ENCODE assay signal across 11 mouse cellular contexts in genomic region chr11:19205174-19205573, GRCm38 (mm10).
DNase-seq lines count a peak whose midpoint lies in the region; ATAC-seq and TF ChIP-seq lines count a peak whose summit lies in the region.
"Had no signal": no experiment of that assay in that cellular context is flagged by ENCODE, and none has a peak within 500 bp of the region (broad histone marks: within the 10 kb centered on the region; RNA-seq: fewer than 3 reads in every experiment).

No protein-coding gene starts in this region.

- H3K27me3 ChIP-seq in hindbrain, embryonic 10.5 days (ENCODE audit: insufficient read depth, poor library complexity, severe bottlenecking), result no peaks in the 10 kb centered on the region
- H3K27me3 ChIP-seq in hindbrain, embryonic 12.5 days, result no peaks in the 10 kb centered on the region
- no peaks in the 10 kb centered on the region for H3K27me3 ChIP-seq in neural tube, embryonic 13.5 days
- no peaks in the 10 kb centered on the region for H3K27me3 ChIP-seq in hindbrain, embryonic 14.5 days (ENCODE audit: control insufficient read depth, insufficient read depth, low read length)
- no peaks in the 10 kb centered on the region for H3K27me3 ChIP-seq in midbrain, postnatal 0 days (ENCODE audit: insufficient read depth, low read length)
- H3K27me3 ChIP-seq: liver, embryonic 13.5 days had no signal

- no peak for ATAC-seq in hindbrain, embryonic 12.5 days (ENCODE audit: low FRiP score)
- ATAC-seq in neural tube, embryonic 13.5 days (ENCODE audit: low read depth), result 0 out of 2 replicates have a peak, but pooled peaks have one; percentile 29
- ATAC-seq in hindbrain, embryonic 14.5 days (ENCODE audit: low FRiP score), result no peak
- peak; percentile 45; the same call in 1 of the 2 replicates for ATAC-seq in midbrain, postnatal 0 days (ENCODE audit: low FRiP score)
- ATAC-seq: intestine, postnatal 0 days had no signal

- no peak overlapping the region for H3K9ac ChIP-seq in hindbrain, embryonic 12.5 days
- H3K9ac ChIP-seq in neural tube, embryonic 13.5 days, result no peak overlapping the region
- H3K9ac ChIP-seq in hindbrain, embryonic 14.5 days, result no peak overlapping the region
- no peak overlapping the region for H3K9ac ChIP-seq in midbrain, postnatal 0 days (replicated peaks; ENCODE audit: low read length, poor library complexity, severe bottlenecking)
- H3K9ac ChIP-seq: forebrain, embryonic 13.5 days; liver, embryonic 13.5 days had no signal

- H3K4me3 ChIP-seq in hindbrain, embryonic 10.5 days, result no peak overlapping the region
- no peak overlapping the region for H3K4me3 ChIP-seq in hindbrain, embryonic 12.5 days
- H3K4me3 ChIP-seq in neural tube, embryonic 13.5 days, result no peak overlapping the region
- H3K4me3 ChIP-seq in hindbrain, embryonic 14.5 days (replicated peaks; ENCODE audit: low read length), result no peak overlapping the region
- no peak overlapping the region for H3K4me3 ChIP-seq in midbrain, postnatal 0 days (ENCODE audit: low read depth, low read length)
- H3K4me3 ChIP-seq: forebrain, embryonic 13.5 days; liver, embryonic 13.5 days had no signal

- no peak for TF ChIP-seq CTCF in midbrain, postnatal 0 days (IDR thresholded peaks at IDR 0.05)

- no peak overlapping the region for H3K4me2 ChIP-seq in hindbrain, embryonic 12.5 days (replicated peaks)
- no peak overlapping the region for H3K4me2 ChIP-seq in neural tube, embryonic 13.5 days
- H3K4me2 ChIP-seq in hindbrain, embryonic 14.5 days (replicated peaks), result no peak overlapping the region
- no peak overlapping the region for H3K4me2 ChIP-seq in midbrain, postnatal 0 days (ENCODE audit: low read depth, low read length, poor library complexity, severe bottlenecking)
- H3K4me2 ChIP-seq: liver, embryonic 13.5 days had no signal

- H3K9me3 ChIP-seq in hindbrain, embryonic 10.5 days, result no peaks in the 10 kb centered on the region
- no peaks in the 10 kb centered on the region for H3K9me3 ChIP-seq in hindbrain, embryonic 12.5 days (replicated peaks)
- peaks cover 3% of the 10 kb centered on the region; the same call in 1 of the 2 replicates for H3K9me3 ChIP-seq in neural tube, embryonic 13.5 days
- H3K9me3 ChIP-seq in hindbrain, embryonic 14.5 days (ENCODE audit: control insufficient read depth, low read length), result no peaks in the 10 kb centered on the region
- no peaks in the 10 kb centered on the region for H3K9me3 ChIP-seq in midbrain, postnatal 0 days (ENCODE audit: low read length)
- H3K9me3 ChIP-seq: forebrain, embryonic 13.5 days; liver, embryonic 13.5 days had no signal

- no peaks in the 10 kb centered on the region for H3K36me3 ChIP-seq in hindbrain, embryonic 10.5 days
- H3K36me3 ChIP-seq in hindbrain, embryonic 12.5 days, result no peaks in the 10 kb centered on the region
- no peaks in the 10 kb centered on the region for H3K36me3 ChIP-seq in neural tube, embryonic 13.5 days
- no peaks in the 10 kb centered on the region for H3K36me3 ChIP-seq in hindbrain, embryonic 14.5 days (replicated peaks; ENCODE audit: control insufficient read depth, insufficient read depth)
- no peaks in the 10 kb centered on the region for H3K36me3 ChIP-seq in midbrain, postnatal 0 days (ENCODE audit: insufficient read depth, low read length)
- H3K36me3 ChIP-seq: liver, embryonic 13.5 days had no signal

- no peak for DNase-seq in hindbrain, embryonic 10.5 days (ENCODE audit: low spot score)
- no peak for DNase-seq in neural tube, embryonic 10.5 days (ENCODE audit: extremely low spot score, low spot score)
- DNase-seq in hindbrain, embryonic 14.5 days (ENCODE audit: low spot score), result no peak
- no peak for DNase-seq in midbrain, postnatal 0 days (ENCODE audit: low spot score)
- no peak for DNase-seq in cerebellum, adult 18-20 months
- DNase-seq: layer of hippocampus, adult 9-11 months; liver, embryonic 13.5 days had no signal

- H3K27ac ChIP-seq in hindbrain, embryonic 10.5 days, result peak overlapping the region; percentile 75
- H3K27ac ChIP-seq in hindbrain, embryonic 12.5 days, result no peak overlapping the region
- peak overlapping the region; percentile 38; the same call in 1 of the 2 replicates for H3K27ac ChIP-seq in neural tube, embryonic 13.5 days (replicated peaks)
- peak overlapping the region; percentile 58; the same call in 1 of the 2 replicates for H3K27ac ChIP-seq in hindbrain, embryonic 14.5 days
- no peak overlapping the region for H3K27ac ChIP-seq in midbrain, postnatal 0 days (ENCODE audit: low read depth, low read length)
- H3K27ac ChIP-seq: forebrain, embryonic 13.5 days; liver, embryonic 13.5 days had no signal

- H3K4me1 ChIP-seq in hindbrain, embryonic 10.5 days (replicated peaks), result peaks cover 33% of the 10 kb centered on the region
- H3K4me1 ChIP-seq in hindbrain, embryonic 12.5 days, result peaks cover 15% of the 10 kb centered on the region
- peaks cover 20% of the 10 kb centered on the region for H3K4me1 ChIP-seq in neural tube, embryonic 13.5 days (replicated peaks)
- peaks cover 6% of the 10 kb centered on the region for H3K4me1 ChIP-seq in hindbrain, embryonic 14.5 days (replicated peaks; ENCODE audit: control insufficient read depth, insufficient read depth, low read length)
- 0 out of 2 replicates have a peak, but pooled peaks cover 3% of the 10 kb centered on the region for H3K4me1 ChIP-seq in midbrain, postnatal 0 days (ENCODE audit: insufficient read depth, low read length)
- H3K4me1 ChIP-seq: liver, embryonic 13.5 days had no signal

Comparison
In these comparisons a context has a peak if more than half of its experiments do, and no peak if none do; other contexts are left out.
1. H3K27ac ChIP-seq: peak in hindbrain, embryonic 10.5 days (single experiment), neural tube, embryonic 13.5 days (single experiment) and hindbrain, embryonic 14.5 days (single experiment); none in hindbrain, embryonic 12.5 days (single experiment) and midbrain, postnatal 0 days (single experiment).
2. ATAC-seq: peak in neural tube, embryonic 13.5 days (single experiment) and midbrain, postnatal 0 days (single experiment); none in hindbrain, embryonic 12.5 days (single experiment) and hindbrain, embryonic 14.5 days (single experiment).